Mouse (Mus musculus): ENCODE results near the gene Tead1.

DNA sequence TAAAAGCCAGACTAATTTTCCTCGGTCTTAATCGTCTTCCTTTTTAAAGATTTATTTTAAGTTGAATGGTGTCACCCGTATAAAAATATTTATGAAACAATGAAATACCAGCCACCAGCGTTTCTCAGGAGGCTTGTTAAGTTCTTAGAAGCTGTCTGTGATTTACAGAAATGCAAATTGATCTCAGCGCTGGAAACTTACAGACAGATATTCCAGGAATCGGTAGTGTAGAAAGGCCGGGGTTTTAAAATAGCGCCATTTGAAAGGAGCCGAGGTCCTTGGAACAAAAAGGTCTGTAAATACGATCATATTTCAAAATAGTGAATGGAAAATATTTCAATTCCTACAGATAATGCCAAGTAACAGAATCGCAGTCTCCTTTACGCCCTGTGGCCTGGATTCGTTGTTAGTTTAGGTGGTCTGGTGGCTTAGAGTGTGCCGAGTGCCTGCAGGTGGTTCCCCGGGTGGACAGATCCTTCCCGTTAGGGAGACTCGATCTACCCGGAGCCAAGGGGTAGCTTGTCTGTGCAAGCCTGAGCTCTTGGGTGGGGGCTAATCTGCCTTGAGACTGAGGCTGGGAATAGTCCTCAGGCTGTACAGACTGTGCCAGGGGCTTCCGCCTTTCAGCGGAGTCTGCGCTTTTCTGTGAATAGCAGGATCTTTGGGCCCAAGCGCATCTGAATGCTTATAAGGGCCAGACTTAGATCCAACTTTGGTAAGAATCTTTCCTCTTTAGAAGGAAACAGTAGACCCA is 1.6 kb downstream of the Tead1 start:
- no peak for TF ChIP-seq CTCF (IDR thresholded peaks at IDR 0.05; ENCODE audit: low read depth, low read length)
- TF ChIP-seq GATA1 (IDR thresholded peaks at IDR 0.05; ENCODE audit: borderline replicate concordance, low read length) = no peak
- no peak for TF ChIP-seq TAL1 (conservative IDR thresholded peaks at IDR 0.05; ENCODE audit: low read depth, low read length)
- TF ChIP-seq GATA2 (IDR thresholded peaks at IDR 0.05; ENCODE audit: borderline replicate concordance, low read depth, low read length) = no peak
